Mouse (Mus musculus) liver, adult 2 months (tissue): ENCODE results near the gene Adgrv1. TPM values are rescaled to one million over a fixed set of nuclear protein-coding genes. Genes with fewer than 3 reads are reported as not detected.
"Not testable (repeated sequence)": the region's sequence is repeated elsewhere in the genome, so short reads cannot be mapped to it uniquely, and the experiment has no call there.

Source experiments
- DNase-seq: peaks from one replicate; pipeline ENCODE4 v3.0.0-alpha.2; 2011; ENCODE audit warnings: low read depth, low spot score; ENCODE audit errors: extremely low read depth
- H3K27ac ChIP-seq: fragments of 200-500 bp; replicated peaks from 2 replicates; pipeline ENCODE4 v1.5.1; 2012; ENCODE audit warnings: low read depth, mild to moderate bottlenecking, control low read depth, inconsistent platforms, low read length; ENCODE audit not compliant: insufficient read depth
- H3K27me3 ChIP-seq: fragments of 200-500 bp; 2 replicates; pipeline ENCODE4 v1.6.1; 2012; ENCODE audit warnings: mild to moderate bottlenecking, moderate library complexity, low read length, inconsistent platforms; ENCODE audit not compliant: control insufficient read depth, insufficient read depth
- H3K36me3 ChIP-seq: fragments of 200-500 bp; 2 replicates; pipeline ENCODE4 v1.6.1; 2012; ENCODE audit warnings: low read length, inconsistent platforms; ENCODE audit not compliant: control insufficient read depth, insufficient read depth
- H3K4me1 ChIP-seq: fragments of 200-500 bp; 2 replicates; pipeline ENCODE4 v1.6.1; 2011; ENCODE audit warnings: low read length; ENCODE audit not compliant: control insufficient read depth, insufficient read depth
- H3K4me3 ChIP-seq: fragments of 200-500 bp; 2 replicates; pipeline ENCODE4 v1.5.1; 2011; ENCODE audit warnings: low read depth, mild to moderate bottlenecking, control low read depth, low read length, moderate library complexity; ENCODE audit not compliant: insufficient read depth
- H3K79me2 ChIP-seq: fragments of 200-500 bp; 2 replicates; pipeline ENCODE4 v1.6.1; 2012; ENCODE audit warnings: inconsistent platforms, mild to moderate bottlenecking, low read length, moderate library complexity; ENCODE audit not compliant: control insufficient read depth, insufficient read depth
- H3K9ac ChIP-seq: fragments of 200-500 bp; 2 replicates; pipeline ENCODE4 v1.6.1; 2012; ENCODE audit warnings: low read depth, mild to moderate bottlenecking, control low read depth, inconsistent platforms, low read length
- CTCF ChIP-seq: fragments of 200-500 bp; IDR thresholded peaks from 2 replicates; pipeline ENCODE4 v1.5.1; 2011; ENCODE audit warnings: low read depth, low read length, control low read depth
- POLR2A ChIP-seq: fragments of 200-500 bp; IDR thresholded peaks from 2 replicates; pipeline ENCODE4 v1.6.1; 2011; ENCODE audit warnings: low read length, control low read depth; ENCODE audit not compliant: insufficient read depth; ENCODE audit errors: extremely low read depth
- WGBS: fragments of 180-500 bp; shearing (Covaris S2); methylation state at CpG from one replicate; pipeline ENCODE4 v1.1.7; 2018; 5-methylcytosine and 5-hydroxymethylcytosine counted together
- polyA plus RNA-seq: library from polyadenylated mRNA; depleted of rRNA; stranded (reverse); fragments of >200 nt; gene quantifications from 2 replicates; pipeline ENCODE4 v1.2.3, GENCODE M21; 2012
- total RNA-seq: library from RNA; depleted of rRNA; stranded (reverse); fragments of >200 nt; gene quantifications from 2 replicates; pipeline ENCODE4 v1.2.3, GENCODE M21; 2014

Gene Adgrv1
- total and polyA plus RNA-seq, 2 experiments, result 1.5 to 3.1 TPM

- Histone ChIP-seq H3K4me3 (no peak overlapping the region), H3K36me3 (no peaks in the 10 kb centered on the region), H3K9ac (no peak overlapping the region), H3K79me2 (no peaks in the 10 kb centered on the region), H3K27ac (no peak overlapping the region), H3K4me1 (no peaks in the 10 kb centered on the region), H3K27me3 (0 out of 2 replicates have a peak, but pooled peaks cover 4% of the 10 kb centered on the region)
- no peak for DNase-seq
- WGBS, result 73% methylated on average over 5 of the region's 5 CpGs
- no peak for TF ChIP-seq POLR2A
- TF ChIP-seq CTCF, result no peak
Measured at GRCm38 (mm10) chr13:81630566-81630965, 2.4 kb downstream of the Adgrv1 start.

- Histone ChIP-seq H3K27ac (no peak overlapping the region), H3K4me3 (no peak overlapping the region), H3K36me3 (no peaks in the 10 kb centered on the region), H3K4me1 (no peaks in the 10 kb centered on the region), H3K27me3 (0 out of 2 replicates have a peak, but pooled peaks cover 4% of the 10 kb centered on the region), H3K9ac (no peak overlapping the region), H3K79me2 (no peaks in the 10 kb centered on the region)
- DNase-seq, result no peak
- TF ChIP-seq CTCF (no peak), POLR2A (no peak)
- WGBS, result 76% methylated on average over 3 of the region's 3 CpGs
Measured at GRCm38 (mm10) chr13:81629395-81629794, 3.6 kb downstream of the Adgrv1 start.

GRCm38 (mm10) chr13:81628631-81629190 lies 4.2 kb downstream of the Adgrv1 start:
- no peak for DNase-seq
- 74% methylated on average over 2 of the region's 2 CpGs for WGBS
- Histone ChIP-seq H3K36me3 (no peaks in the 10 kb centered on the region), H3K27ac (no peak overlapping the region), H3K27me3 (0 out of 2 replicates have a peak, but pooled peaks cover 4% of the 10 kb centered on the region), H3K4me3 (no peak overlapping the region), H3K4me1 (no peaks in the 10 kb centered on the region), H3K79me2 (no peaks in the 10 kb centered on the region), H3K9ac (no peak overlapping the region)
- TF ChIP-seq POLR2A, result no peak
- no peak for TF ChIP-seq CTCF

- DNase-seq, H3K4me1 ChIP-seq, H3K79me2 ChIP-seq, H3K4me3 ChIP-seq, H3K27me3 ChIP-seq, H3K36me3 ChIP-seq, H3K27ac ChIP-seq, H3K9ac ChIP-seq: not testable (repeated sequence)
- WGBS, result 71% methylated on average over 1 of the region's 1 CpGs
Measured at GRCm38 (mm10) chr13:81627861-81628260, 5.1 kb downstream of the Adgrv1 start.

- H3K27ac ChIP-seq, result no peak overlapping the region
- TF ChIP-seq POLR2A (no peak), CTCF (no peak)
- 83% methylated on average over 4 of the region's 4 CpGs for WGBS
- no peaks in the 10 kb centered on the region for H3K36me3 ChIP-seq
- no peaks in the 10 kb centered on the region for H3K79me2 ChIP-seq
- H3K4me3 ChIP-seq, result no peak overlapping the region
- no peak overlapping the region for H3K9ac ChIP-seq
- no peaks in the 10 kb centered on the region for H3K27me3 ChIP-seq
- no peak for DNase-seq
- H3K4me1 ChIP-seq, result no peaks in the 10 kb centered on the region
Measured at GRCm38 (mm10) chr13:81610349-81610748, 22.6 kb downstream of the Adgrv1 start.

GRCm38 (mm10) chr13:81606991-81607390 lies 26.0 kb downstream of the Adgrv1 start:
- no peak for DNase-seq
- H3K4me3 ChIP-seq, result no peak overlapping the region
- TF ChIP-seq POLR2A (no peak), CTCF (no peak)

More at GRCm38 (mm10) chr13:81606991-81607390, 26.0 kb downstream of the Adgrv1 start:
- Histone ChIP-seq H3K79me2 (no peaks in the 10 kb centered on the region), H3K27me3 (no peaks in the 10 kb centered on the region), H3K9ac (no peak overlapping the region), H3K27ac (no peak overlapping the region), H3K4me1 (no peaks in the 10 kb centered on the region), H3K36me3 (no peaks in the 10 kb centered on the region)
- 61% methylated on average over 2 of the region's 2 CpGs for WGBS
